In the genomic region with DNA sequence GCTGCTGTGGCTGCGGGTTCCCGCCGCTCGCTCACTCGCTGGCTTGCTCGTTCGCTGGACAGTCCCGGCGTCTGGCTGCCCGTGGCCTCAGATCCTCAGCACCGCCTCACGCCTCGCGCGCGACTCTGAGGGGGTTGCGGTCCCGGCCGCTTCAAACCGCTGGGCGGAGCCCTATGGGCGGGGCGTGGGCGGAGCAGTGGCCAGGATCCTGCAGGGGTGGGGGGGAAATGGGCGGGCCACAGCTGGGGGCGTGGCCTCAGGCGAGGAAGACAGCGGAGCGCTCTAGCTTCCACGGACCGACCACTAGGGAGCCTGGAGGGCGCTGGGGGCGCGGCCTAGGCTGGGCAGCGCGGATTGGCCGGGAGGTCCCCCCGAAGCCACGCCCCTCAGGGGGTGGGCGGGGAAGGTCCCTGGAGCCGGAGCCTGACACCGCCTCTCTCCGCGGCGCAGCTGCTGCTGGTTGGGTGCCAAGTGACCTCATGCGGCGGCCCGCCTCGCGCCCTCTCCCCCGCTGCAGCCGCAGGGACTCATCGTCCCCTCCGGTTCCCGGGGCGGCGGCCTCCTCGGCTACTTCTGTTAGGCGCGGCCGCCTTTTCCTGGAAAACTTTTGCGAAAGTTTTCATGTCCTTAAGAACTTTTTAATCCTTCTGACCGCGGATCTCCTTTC, we compare ENCODE assay signal across 8 mouse cellular contexts. TPM values are rescaled to one million over a fixed set of nuclear protein-coding genes. Genes with fewer than 3 reads are reported as not detected.
A peak's percentile ranks its signal among the peaks of the same experiment; 100 is the strongest.
DNase-seq lines count a peak whose midpoint lies in the region; ATAC-seq and TF ChIP-seq lines count a peak whose summit lies in the region.

Gene Clic4 (minus strand): TSS at position 175 of the 667 bp plus-strand sequence.

- DNase-seq in CD4-positive helper T cell, adult 2 months (ENCODE audit: low read depth, low spot score): peak; percentile 99
- peak; percentile 90 for DNase-seq in brain, embryonic 18.5 days (ENCODE audit: low read depth, low spot score)
- peak; percentile 99 for DNase-seq in kidney, postnatal 0 days (ENCODE audit: low spot score)
- DNase-seq in liver, embryonic 11.5 days (ENCODE audit: low spot score): peak; percentile 100
- peak; percentile 99 for DNase-seq in naive thymus-derived CD4-positive, alpha-beta T cell, adult 2 months (ENCODE audit: low read depth)

- peak within 1 kb of the TSS; percentile 100 for H3K9ac ChIP-seq in heart, embryonic 12.5 days
- peak within 1 kb of the TSS; percentile 89 for H3K9ac ChIP-seq in kidney, postnatal 0 days (ENCODE audit: low read depth, low read length)
- peak within 1 kb of the TSS; percentile 96 for H3K9ac ChIP-seq in liver, embryonic 11.5 days (ENCODE audit: low read depth, low read length)
- peak within 1 kb of the TSS; percentile 67 for H3K9ac ChIP-seq in stomach, embryonic 14.5 days (replicated peaks; ENCODE audit: low read depth, low read length)

- TF ChIP-seq CTCF in kidney, postnatal 0 days (IDR thresholded peaks at IDR 0.05; ENCODE audit: low read depth): peak; percentile 53

- H3K4me2 ChIP-seq in heart, embryonic 12.5 days: peak within 1 kb of the TSS; percentile 76
- peak within 1 kb of the TSS; percentile 56 for H3K4me2 ChIP-seq in kidney, postnatal 0 days (ENCODE audit: low read length)
- peak within 1 kb of the TSS; percentile 88 for H3K4me2 ChIP-seq in liver, embryonic 11.5 days
- peak within 1 kb of the TSS; percentile 79 for H3K4me2 ChIP-seq in stomach, embryonic 14.5 days (replicated peaks; ENCODE audit: low read depth, low read length)

- H3K36me3 ChIP-seq in heart, embryonic 12.5 days: peaks cover 7% of the 10 kb centered on the region; the same call in 1 of the 2 replicates
- H3K36me3 ChIP-seq in kidney, postnatal 0 days (ENCODE audit: insufficient read depth, low read length): no peaks in the 10 kb centered on the region
- H3K36me3 ChIP-seq in liver, embryonic 11.5 days (ENCODE audit: control insufficient read depth, insufficient read depth, low read length): no peaks in the 10 kb centered on the region
- no peaks in the 10 kb centered on the region for H3K36me3 ChIP-seq in stomach, embryonic 14.5 days (ENCODE audit: control insufficient read depth, insufficient read depth, low read length)

- H3K27me3 ChIP-seq in heart, embryonic 12.5 days (replicated peaks): no peaks in the 10 kb centered on the region
- no peaks in the 10 kb centered on the region for H3K27me3 ChIP-seq in kidney, postnatal 0 days (ENCODE audit: insufficient read depth, low read length)
- H3K27me3 ChIP-seq in liver, embryonic 11.5 days (replicated peaks; ENCODE audit: control insufficient read depth, insufficient read depth, low read length): no peaks in the 10 kb centered on the region
- no peaks in the 10 kb centered on the region for H3K27me3 ChIP-seq in stomach, embryonic 14.5 days (ENCODE audit: control insufficient read depth, insufficient read depth, low read length)

- H3K4me1 ChIP-seq in heart, embryonic 12.5 days (replicated peaks): peaks cover 49% of the 10 kb centered on the region
- H3K4me1 ChIP-seq in kidney, postnatal 0 days (replicated peaks; ENCODE audit: insufficient read depth, low read length): peaks cover 27% of the 10 kb centered on the region
- H3K4me1 ChIP-seq in liver, embryonic 11.5 days (replicated peaks; ENCODE audit: control insufficient read depth, insufficient read depth, low read length): peaks cover 41% of the 10 kb centered on the region
- peaks cover 18% of the 10 kb centered on the region for H3K4me1 ChIP-seq in stomach, embryonic 14.5 days (ENCODE audit: control insufficient read depth, insufficient read depth, low read length)

- H3K4me3 ChIP-seq in heart, embryonic 12.5 days: peak within 1 kb of the TSS; percentile 97
- H3K4me3 ChIP-seq in kidney, postnatal 0 days (replicated peaks; ENCODE audit: low read depth, low read length): peak within 1 kb of the TSS; percentile 83
- H3K4me3 ChIP-seq in liver, embryonic 11.5 days (ENCODE audit: low read depth, low read length): peak within 1 kb of the TSS; percentile 68
- peak within 1 kb of the TSS; percentile 57 for H3K4me3 ChIP-seq in stomach, embryonic 14.5 days (ENCODE audit: low read depth, low read length)

- H3K27ac ChIP-seq in heart, embryonic 12.5 days (ENCODE audit: poor library complexity, severe bottlenecking): peak within 1 kb of the TSS; percentile 99
- H3K27ac ChIP-seq in kidney, postnatal 0 days: peak within 1 kb of the TSS; percentile 97
- H3K27ac ChIP-seq in liver, embryonic 11.5 days (ENCODE audit: low read depth, low read length): peak within 1 kb of the TSS; percentile 93
- peak within 1 kb of the TSS; percentile 98 for H3K27ac ChIP-seq in stomach, embryonic 14.5 days (ENCODE audit: low read length)

- under 1% methylated on average over 59 of the region's 64 CpGs for WGBS in heart, embryonic 12.5 days
- WGBS in kidney, postnatal 0 days: under 1% methylated on average over 59 of the region's 64 CpGs
- under 1% methylated on average over 64 of the region's 64 CpGs for WGBS in liver, embryonic 11.5 days
- under 1% methylated on average over 59 of the region's 64 CpGs for WGBS in stomach, embryonic 14.5 days

- no peaks in the 10 kb centered on the region for H3K9me3 ChIP-seq in heart, embryonic 12.5 days (replicated peaks)
- no peaks in the 10 kb centered on the region for H3K9me3 ChIP-seq in kidney, postnatal 0 days (replicated peaks; ENCODE audit: low read length)
- no peaks in the 10 kb centered on the region for H3K9me3 ChIP-seq in liver, embryonic 11.5 days (ENCODE audit: control insufficient read depth, low read length)
- H3K9me3 ChIP-seq in stomach, embryonic 14.5 days (ENCODE audit: control insufficient read depth, low read depth, low read length): no peaks in the 10 kb centered on the region

- ATAC-seq in erythroid progenitor cell, adult 5-6 weeks (replicated peaks; ENCODE audit: low FRiP score, poor library complexity, severe bottlenecking): peak; percentile 85
- peak; percentile 98 for ATAC-seq in heart, embryonic 12.5 days (ENCODE audit: insufficient number of reproducible peaks, low FRiP score)
- ATAC-seq in kidney, postnatal 0 days (replicated peaks; ENCODE audit: low FRiP score, low read depth): peak; percentile 99
- ATAC-seq in liver, embryonic 11.5 days (replicated peaks; ENCODE audit: low FRiP score): peak; percentile 98
- ATAC-seq in stomach, embryonic 14.5 days (ENCODE audit: insufficient number of reproducible peaks, insufficient read depth, low FRiP score, low read depth): peak; percentile 99

RNA-seq across cellular contexts. Expression of gene Clic4, which starts in this region (rescaled TPM):
- total RNA-seq in erythroid progenitor cell, adult 5-6 weeks (2015; ENCODE audit: low replicate concordance): 121 and 125 TPM in 2 replicates
- total RNA-seq in erythroid progenitor cell, adult 5-6 weeks (2017; ENCODE audit: low replicate concordance): 139 and 144 TPM in 2 replicates
- 291 and 300 TPM in 2 replicates for polyA plus RNA-seq in heart, embryonic 12.5 days (2016; fragmentation: Nextera tagmentation; extraction: Ambion mirVana)
- 147 and 166 TPM in 2 replicates for polyA plus RNA-seq in kidney, postnatal 0 days (2015; fragmentation: Nextera tagmentation; extraction: Ambion mirVana)
- 149 and 176 TPM in 2 replicates for polyA plus RNA-seq in liver, embryonic 11.5 days (2014; fragmentation: Nextera tagmentation; extraction: Ambion mirVana)
- polyA plus RNA-seq in stomach, embryonic 14.5 days (2014; fragmentation: Nextera tagmentation; extraction: Ambion mirVana): 95.3 and 102 TPM in 2 replicates

Comparison
In these comparisons a context has a peak if more than half of its experiments do, and no peak if none do; other contexts are left out.
1. Peak in every context shown above with its lines: DNase-seq, ATAC-seq, H3K4me3 ChIP-seq and H3K27ac ChIP-seq.